Mouse (Mus musculus): ENCODE measurements at regions not wholly inside any gene's neighbourhood (a gene's known extent, or its start where the extent isn't known, plus 50 kb on each side); places are given as distances from the start of the nearest gene placed in this dataset.
"Not testable (repeated sequence)": the region's sequence is repeated elsewhere in the genome, so short reads cannot be mapped to it uniquely, and the experiment has no call there.

DNA sequence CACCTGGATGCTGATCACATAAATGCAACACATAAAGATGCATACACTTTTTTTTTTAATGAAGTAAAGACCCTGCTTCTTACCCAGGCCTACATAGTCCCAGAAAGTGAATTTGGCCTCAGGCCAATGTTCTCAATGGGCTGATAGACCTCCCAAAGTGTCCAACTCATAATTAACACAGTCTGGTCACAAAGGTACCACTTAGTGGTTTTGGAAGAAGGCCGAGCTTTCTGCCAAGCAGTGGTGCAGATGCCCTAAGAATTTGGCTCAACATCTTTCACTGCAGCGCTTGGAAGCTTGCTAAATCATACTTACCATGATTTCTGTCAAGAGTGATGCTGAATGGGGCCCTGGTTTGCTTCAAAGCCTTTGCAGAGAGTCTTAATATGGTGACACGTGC is 706.4 kb upstream of the Rag2 start:
- Histone ChIP-seq H3K27ac (no peak overlapping the region), H3K36me3 (no peaks in the 10 kb centered on the region), H3K9ac (replicated peaks) (no peak overlapping the region), H3K27me3 (no peaks in the 10 kb centered on the region), H3K4me1 (replicated peaks) (no peaks in the 10 kb centered on the region), H3K9me3 (no peaks in the 10 kb centered on the region), H3K4me2 (replicated peaks) (no peak overlapping the region), H3K4me3 (replicated peaks) (no peak overlapping the region)
- no peak for ATAC-seq
- WGBS, result 86% methylated on average over 3 of the region's 3 CpGs

DNA sequence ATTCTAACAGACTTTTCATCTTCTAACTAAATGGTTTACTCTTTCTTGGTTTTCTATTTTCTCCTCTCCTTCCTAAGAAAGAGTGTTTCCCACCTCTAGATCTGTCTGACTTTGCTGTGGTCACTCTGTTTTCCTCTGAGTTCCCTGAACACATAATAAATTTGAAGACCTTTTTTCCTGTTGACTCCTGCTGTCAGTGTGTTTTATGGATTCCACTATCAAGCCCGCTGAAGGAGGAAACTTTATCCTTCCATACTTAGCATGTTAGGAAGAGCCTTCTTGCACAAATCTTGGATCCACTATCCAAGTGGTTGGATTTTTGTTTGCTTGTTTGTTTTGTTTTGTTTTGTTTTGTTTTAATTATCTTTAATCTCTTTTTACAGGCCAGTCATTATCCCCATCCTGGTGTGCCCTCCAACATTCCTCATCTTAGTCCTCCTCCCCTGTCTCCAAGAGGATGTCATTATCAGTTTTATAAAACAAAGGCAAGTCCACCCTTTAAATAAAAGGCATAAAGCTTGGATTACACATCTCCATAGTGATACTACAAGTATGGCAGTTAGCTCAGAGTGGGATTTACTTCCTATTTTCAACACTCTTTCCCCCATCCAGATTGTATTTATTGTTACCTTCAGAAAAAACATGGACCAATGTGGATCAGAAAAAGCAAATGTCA is 704.8 kb upstream of the Rag2 start:
- 70% methylated on average over 1 of the region's 1 CpGs for WGBS
- Histone ChIP-seq H3K27me3 (no peaks in the 10 kb centered on the region), H3K9ac (replicated peaks) (no peak overlapping the region), H3K27ac (no peak overlapping the region), H3K9me3 (no peaks in the 10 kb centered on the region), H3K4me1 (replicated peaks) (no peaks in the 10 kb centered on the region), H3K4me2 (replicated peaks) (no peak overlapping the region), H3K4me3 (replicated peaks) (no peak overlapping the region), H3K36me3 (no peaks in the 10 kb centered on the region)
- no peak for ATAC-seq

DNA sequence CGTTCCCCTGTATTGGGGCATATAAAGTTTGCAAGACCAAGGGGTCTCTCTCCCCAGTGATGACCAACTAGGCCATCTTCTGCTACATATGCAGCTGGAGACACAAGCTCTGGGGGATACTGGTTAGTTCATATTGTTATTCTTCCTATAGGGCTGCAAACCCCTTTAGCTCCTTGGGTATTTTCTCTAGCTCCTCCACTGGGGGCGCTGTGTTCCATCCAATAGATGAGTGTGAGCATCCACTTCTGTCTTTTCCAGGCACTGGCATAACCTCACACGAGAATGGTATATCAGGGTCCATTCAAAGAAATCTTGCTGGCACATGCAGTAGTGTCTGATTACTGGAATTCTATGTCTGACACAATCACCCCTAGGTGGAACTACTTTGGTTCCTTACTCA is 675.9 kb upstream of the Rag2 start:
- not testable (repeated sequence) for H3K9ac ChIP-seq (replicated peaks); H3K9me3 ChIP-seq; H3K36me3 ChIP-seq; H3K4me3 ChIP-seq (replicated peaks); ATAC-seq; H3K4me2 ChIP-seq (replicated peaks); H3K27ac ChIP-seq; H3K4me1 ChIP-seq (replicated peaks); H3K27me3 ChIP-seq
- WGBS, result 50% methylated on average over 3 of the region's 3 CpGs

DNA sequence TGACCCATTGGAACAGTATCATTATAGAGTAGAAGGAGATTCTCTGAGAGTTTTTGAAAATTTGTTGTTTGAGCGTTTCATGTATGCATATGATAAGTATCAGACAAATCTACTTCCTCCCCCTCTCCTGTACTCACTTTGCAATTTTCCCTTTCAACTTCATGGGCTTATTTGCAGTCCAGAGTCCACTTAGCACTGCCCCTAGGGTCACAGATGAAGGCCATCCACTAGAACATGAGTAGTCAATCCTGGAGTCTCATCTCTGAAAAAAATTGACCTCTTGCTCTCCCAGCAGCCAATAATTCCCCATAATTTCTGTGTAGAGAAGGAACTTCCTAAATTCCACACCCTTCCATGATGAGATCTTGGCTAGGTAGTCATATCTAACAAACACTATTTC is 665.1 kb upstream of the Rag2 start:
- Histone ChIP-seq H3K27ac (no peak overlapping the region), H3K9ac (replicated peaks) (no peak overlapping the region), H3K9me3 (no peaks in the 10 kb centered on the region), H3K4me2 (replicated peaks) (no peak overlapping the region), H3K27me3 (no peaks in the 10 kb centered on the region), H3K36me3 (no peaks in the 10 kb centered on the region), H3K4me1 (replicated peaks) (no peaks in the 10 kb centered on the region), H3K4me3 (replicated peaks) (no peak overlapping the region)
- no peak for ATAC-seq
- 92% methylated on average over 1 of the region's 1 CpGs for WGBS

DNA sequence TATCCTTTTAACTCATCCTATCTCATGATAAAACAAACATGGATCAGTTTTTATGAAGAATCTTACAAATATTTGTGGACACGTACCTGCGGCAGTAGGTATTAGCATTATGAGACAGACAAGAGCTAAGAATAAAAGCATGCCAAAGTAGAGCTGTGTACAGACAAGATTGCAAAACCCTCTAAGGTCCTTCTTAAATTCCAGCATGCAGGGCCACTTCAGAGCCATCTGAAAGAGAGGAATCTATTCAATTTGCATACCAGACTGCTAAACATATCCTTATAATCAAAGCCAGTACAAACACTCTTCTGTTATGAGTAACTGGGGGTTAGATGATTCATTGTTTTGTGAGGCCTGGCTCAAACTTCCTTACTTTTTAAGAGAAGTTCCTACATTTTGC is 659.9 kb upstream of the Rag2 start:
- Histone ChIP-seq H3K9ac (replicated peaks) (no peak overlapping the region), H3K9me3 (no peaks in the 10 kb centered on the region), H3K36me3 (no peaks in the 10 kb centered on the region), H3K27ac (no peak overlapping the region), H3K4me1 (replicated peaks) (no peaks in the 10 kb centered on the region), H3K27me3 (no peaks in the 10 kb centered on the region), H3K4me2 (replicated peaks) (no peak overlapping the region), H3K4me3 (replicated peaks) (no peak overlapping the region)
- ATAC-seq, result no peak
- 97% methylated on average over 2 of the region's 2 CpGs for WGBS

GRCm38 (mm10) chr2:100977202-100977601 is 647.3 kb upstream of the Rag2 start:
- no peak overlapping the region for H3K4me2 ChIP-seq (replicated peaks)
- no peaks in the 10 kb centered on the region for H3K9me3 ChIP-seq
- H3K27ac ChIP-seq, result no peak overlapping the region
- no peaks in the 10 kb centered on the region for H3K36me3 ChIP-seq
- no peak overlapping the region for H3K4me3 ChIP-seq (replicated peaks)
- H3K9ac ChIP-seq (replicated peaks), result no peak overlapping the region
- no peak for ATAC-seq
- no peaks in the 10 kb centered on the region for H3K27me3 ChIP-seq
- H3K4me1 ChIP-seq (replicated peaks), result no peaks in the 10 kb centered on the region

- H3K9me3 ChIP-seq, result no peaks in the 10 kb centered on the region
- 71% methylated on average over 1 of the region's 1 CpGs for WGBS
- no peak overlapping the region for H3K4me3 ChIP-seq (replicated peaks)
- H3K36me3 ChIP-seq, result no peaks in the 10 kb centered on the region
- no peaks in the 10 kb centered on the region for H3K4me1 ChIP-seq (replicated peaks)
- H3K4me2 ChIP-seq (replicated peaks), result no peak overlapping the region
- H3K9ac ChIP-seq (replicated peaks), result no peak overlapping the region
- ATAC-seq, result no peak
- H3K27me3 ChIP-seq, result no peaks in the 10 kb centered on the region
- no peak overlapping the region for H3K27ac ChIP-seq
Observed at GRCm38 (mm10) chr2:100982362-100982761, 642.2 kb upstream of the Rag2 start.

DNA sequence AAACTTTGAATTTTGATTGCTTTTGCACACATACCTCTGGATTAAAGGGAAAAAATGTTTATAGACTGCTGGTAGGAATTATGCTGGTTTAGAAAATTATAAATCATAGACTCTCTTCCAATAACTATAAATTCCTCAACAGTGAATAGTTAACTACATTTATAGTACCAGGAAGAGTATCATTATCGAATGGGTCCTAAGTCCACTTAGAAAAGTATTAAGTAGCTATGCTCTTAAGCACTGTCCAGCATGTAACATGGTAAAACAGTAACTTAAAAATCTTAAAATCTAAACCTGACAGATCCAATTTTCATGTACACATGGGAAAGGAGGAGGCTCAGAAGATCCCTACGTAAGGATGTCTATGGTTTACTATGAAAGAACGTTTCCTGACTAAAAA is 609.2 kb upstream of the Rag2 start:
- no peaks in the 10 kb centered on the region for H3K27me3 ChIP-seq
- ATAC-seq, result no peak
- no peak overlapping the region for H3K27ac ChIP-seq
- no peak overlapping the region for H3K4me2 ChIP-seq (replicated peaks)
- WGBS, result 93% methylated on average over 3 of the region's 3 CpGs
- H3K36me3 ChIP-seq, result no peaks in the 10 kb centered on the region
- no peak overlapping the region for H3K4me3 ChIP-seq (replicated peaks)
- H3K4me1 ChIP-seq (replicated peaks), result no peaks in the 10 kb centered on the region
- no peak overlapping the region for H3K9ac ChIP-seq (replicated peaks)
- no peaks in the 10 kb centered on the region for H3K9me3 ChIP-seq

- Histone ChIP-seq H3K4me2 (replicated peaks) (no peak overlapping the region), H3K4me1 (replicated peaks) (no peaks in the 10 kb centered on the region), H3K9me3 (no peaks in the 10 kb centered on the region), H3K9ac (replicated peaks) (no peak overlapping the region), H3K27me3 (no peaks in the 10 kb centered on the region), H3K27ac (no peak overlapping the region), H3K36me3 (no peaks in the 10 kb centered on the region), H3K4me3 (replicated peaks) (no peak overlapping the region)
- 95% methylated on average over 2 of the region's 2 CpGs for WGBS
- no peak for ATAC-seq
Observed at GRCm38 (mm10) chr2:101019384-101019783, 605.1 kb upstream of the Rag2 start.

GRCm38 (mm10) chr2:101021515-101021914 is 603.0 kb upstream of the Rag2 start:
- Histone ChIP-seq H3K4me3 (replicated peaks) (no peak overlapping the region), H3K27ac (no peak overlapping the region), H3K9ac (replicated peaks) (no peak overlapping the region), H3K36me3 (no peaks in the 10 kb centered on the region), H3K4me2 (replicated peaks) (no peak overlapping the region), H3K9me3 (no peaks in the 10 kb centered on the region), H3K27me3 (no peaks in the 10 kb centered on the region), H3K4me1 (replicated peaks) (no peaks in the 10 kb centered on the region)
- WGBS, result 93% methylated on average over 2 of the region's 2 CpGs
- ATAC-seq, result no peak

DNA sequence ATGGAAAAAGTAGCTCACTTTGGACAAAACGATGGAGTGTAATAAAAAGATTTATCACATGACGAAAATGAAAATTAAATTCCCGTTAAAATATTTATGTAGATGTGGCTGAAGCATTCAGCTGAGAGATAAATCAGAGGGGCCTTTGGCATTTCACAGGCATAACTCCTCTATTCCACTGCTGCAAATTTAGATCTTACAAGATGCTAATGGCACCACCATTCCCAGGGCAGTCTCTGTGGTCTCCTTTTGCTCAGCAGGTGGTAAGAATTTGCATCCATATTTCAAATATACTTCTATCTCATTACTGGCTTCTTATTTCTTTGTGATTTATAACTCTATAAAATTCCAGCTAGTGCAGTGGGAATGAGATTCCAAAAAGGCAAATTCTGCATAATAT is 581.5 kb upstream of the Rag2 start:
- no peak overlapping the region for H3K27ac ChIP-seq
- H3K9ac ChIP-seq (replicated peaks), result no peak overlapping the region
- H3K4me1 ChIP-seq (replicated peaks), result no peaks in the 10 kb centered on the region
- no peaks in the 10 kb centered on the region for H3K9me3 ChIP-seq
- no peak overlapping the region for H3K4me2 ChIP-seq (replicated peaks)
- no peaks in the 10 kb centered on the region for H3K36me3 ChIP-seq
- ATAC-seq, result no peak
- no peak overlapping the region for H3K4me3 ChIP-seq (replicated peaks)
- H3K27me3 ChIP-seq, result no peaks in the 10 kb centered on the region
- WGBS, result 96% methylated on average over 3 of the region's 3 CpGs

DNA sequence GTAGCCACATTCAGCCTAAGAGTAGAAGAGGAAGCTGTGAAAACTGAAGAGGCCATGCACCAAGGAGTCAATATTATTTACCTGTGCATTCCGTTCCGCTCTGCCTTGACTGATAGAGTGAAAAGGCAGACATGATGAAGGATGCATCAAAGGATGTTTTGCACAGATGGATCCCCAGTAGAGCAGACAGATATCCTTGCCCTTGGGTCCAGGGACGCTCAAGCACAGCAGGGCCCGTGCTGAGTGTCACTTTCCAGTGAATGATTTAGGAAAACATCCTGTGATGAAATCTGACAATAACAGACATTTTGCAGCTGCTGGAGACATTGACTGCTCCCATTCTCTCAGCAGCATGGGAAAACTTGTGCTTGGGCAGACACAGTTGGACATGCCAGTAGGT is 561.6 kb upstream of the Rag2 start:
- H3K4me2 ChIP-seq (replicated peaks), result no peak overlapping the region
- no peaks in the 10 kb centered on the region for H3K27me3 ChIP-seq
- H3K9ac ChIP-seq (replicated peaks), result no peak overlapping the region
- H3K36me3 ChIP-seq, result no peaks in the 10 kb centered on the region
- WGBS, result 75% methylated on average over 4 of the region's 4 CpGs
- no peak overlapping the region for H3K27ac ChIP-seq
- no peak overlapping the region for H3K4me3 ChIP-seq (replicated peaks)
- no peaks in the 10 kb centered on the region for H3K9me3 ChIP-seq
- H3K4me1 ChIP-seq (replicated peaks), result no peaks in the 10 kb centered on the region
- ATAC-seq, result no peak

- H3K27ac ChIP-seq, result no peak overlapping the region
- H3K36me3 ChIP-seq, result no peaks in the 10 kb centered on the region
Observed at GRCm38 (mm10) chr2:101074990-101075389, 549.5 kb upstream of the Rag2 start.

More at GRCm38 (mm10) chr2:101074990-101075389, 549.5 kb upstream of the Rag2 start:
- no peak overlapping the region for H3K9ac ChIP-seq (replicated peaks)
- ATAC-seq, result no peak
- no peaks in the 10 kb centered on the region for H3K4me1 ChIP-seq (replicated peaks)
- no peaks in the 10 kb centered on the region for H3K9me3 ChIP-seq
- H3K4me3 ChIP-seq (replicated peaks), result no peak overlapping the region
- no peak overlapping the region for H3K4me2 ChIP-seq (replicated peaks)
- H3K27me3 ChIP-seq, result no peaks in the 10 kb centered on the region
